Mouse (Mus musculus): Measurements from ENCODE around the gene Slc7a1.
"Not testable (repeated sequence)": the region's sequence is repeated elsewhere in the genome, so short reads cannot be mapped to it uniquely, and the experiment has no call there.

The Slc7a1 gene

DNA sequence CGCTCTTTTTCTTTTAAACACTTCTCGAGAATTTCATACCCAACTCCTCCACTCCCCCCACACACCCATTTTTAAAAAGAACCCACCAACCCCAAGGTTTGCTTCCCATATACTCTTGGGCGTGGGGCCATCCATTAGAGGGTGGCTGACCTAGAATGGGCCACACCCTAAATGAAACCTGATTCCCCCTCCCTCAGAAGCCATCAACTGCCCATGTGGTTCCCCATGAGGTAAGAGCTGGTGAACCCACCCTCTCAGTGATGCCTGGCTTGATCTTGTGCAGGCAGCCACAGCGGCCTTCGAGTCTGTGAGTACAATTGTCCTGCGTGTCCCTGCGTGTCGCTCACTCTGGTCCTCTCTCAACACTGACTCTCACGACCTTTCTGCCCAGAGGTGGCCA is 33.2 kb downstream of the Slc7a1 start:
- no peak for DNase-seq (ENCODE audit: low spot score)

DNA sequence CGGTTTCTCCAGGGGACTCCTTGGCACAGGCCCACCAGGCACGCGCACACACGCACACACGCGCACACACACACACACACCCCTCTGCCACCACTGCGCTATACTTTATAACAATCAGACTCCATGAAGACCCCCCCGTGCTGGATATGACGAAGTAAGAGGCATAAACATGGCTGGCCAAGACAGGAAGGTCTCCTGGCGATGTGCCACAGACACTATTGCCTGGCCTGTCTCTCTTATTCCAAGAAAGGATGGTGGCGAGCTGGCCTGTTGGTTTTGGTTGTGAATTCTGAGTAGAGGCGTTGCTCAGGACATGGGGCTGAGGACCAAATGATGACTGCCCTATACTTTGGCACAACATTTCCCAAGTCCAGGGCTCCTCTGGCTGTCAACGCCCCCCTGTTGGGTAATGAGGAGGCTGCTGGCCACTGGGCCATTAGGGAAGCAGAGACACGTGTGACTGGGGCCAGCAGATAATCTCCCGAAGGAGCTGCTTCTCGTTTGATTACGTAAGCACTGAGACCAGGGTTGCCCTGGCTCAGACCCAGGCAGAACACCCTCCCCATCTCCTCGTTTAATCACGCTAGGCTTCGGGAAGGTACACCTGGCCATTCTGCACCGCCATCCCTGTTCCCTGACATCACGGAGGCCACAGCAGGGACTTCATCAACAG is 36.1 kb downstream of the Slc7a1 start:
- DNase-seq (ENCODE audit: low spot score): no peak

DNA sequence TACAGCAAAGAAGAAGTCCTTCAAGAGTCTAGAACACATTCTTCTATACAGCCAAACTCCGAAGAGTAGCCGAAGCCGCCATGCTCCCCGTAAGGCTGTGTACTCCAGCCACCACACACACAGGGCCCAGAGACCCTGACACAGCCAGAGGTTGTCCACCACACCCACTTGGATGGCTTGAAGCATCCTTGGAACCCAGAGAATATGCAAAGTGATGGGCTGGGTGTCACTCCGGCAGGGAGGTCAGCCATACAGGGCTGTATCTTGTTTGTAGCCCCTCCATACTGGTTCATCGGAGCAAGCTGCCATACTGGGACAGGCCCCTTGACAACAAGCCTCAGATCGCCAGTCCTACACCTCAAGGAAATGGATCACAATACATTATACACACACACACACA is 37.4 kb downstream of the Slc7a1 start:
- no peak for DNase-seq (ENCODE audit: low spot score)

DNA sequence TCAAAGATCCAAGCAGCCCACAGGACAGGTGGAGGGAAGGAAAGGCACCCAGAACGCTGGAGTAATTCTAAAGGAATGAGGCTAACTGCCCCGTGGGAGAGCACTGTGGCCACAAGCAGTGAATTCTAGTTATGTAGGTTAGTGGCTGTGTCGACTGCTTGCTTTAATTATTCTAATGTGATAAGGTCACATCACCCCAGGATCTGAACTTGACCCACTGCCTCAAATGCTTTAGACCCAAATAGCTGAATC is 38.0 kb downstream of the Slc7a1 start:
- DNase-seq (ENCODE audit: low spot score): no peak

DNA sequence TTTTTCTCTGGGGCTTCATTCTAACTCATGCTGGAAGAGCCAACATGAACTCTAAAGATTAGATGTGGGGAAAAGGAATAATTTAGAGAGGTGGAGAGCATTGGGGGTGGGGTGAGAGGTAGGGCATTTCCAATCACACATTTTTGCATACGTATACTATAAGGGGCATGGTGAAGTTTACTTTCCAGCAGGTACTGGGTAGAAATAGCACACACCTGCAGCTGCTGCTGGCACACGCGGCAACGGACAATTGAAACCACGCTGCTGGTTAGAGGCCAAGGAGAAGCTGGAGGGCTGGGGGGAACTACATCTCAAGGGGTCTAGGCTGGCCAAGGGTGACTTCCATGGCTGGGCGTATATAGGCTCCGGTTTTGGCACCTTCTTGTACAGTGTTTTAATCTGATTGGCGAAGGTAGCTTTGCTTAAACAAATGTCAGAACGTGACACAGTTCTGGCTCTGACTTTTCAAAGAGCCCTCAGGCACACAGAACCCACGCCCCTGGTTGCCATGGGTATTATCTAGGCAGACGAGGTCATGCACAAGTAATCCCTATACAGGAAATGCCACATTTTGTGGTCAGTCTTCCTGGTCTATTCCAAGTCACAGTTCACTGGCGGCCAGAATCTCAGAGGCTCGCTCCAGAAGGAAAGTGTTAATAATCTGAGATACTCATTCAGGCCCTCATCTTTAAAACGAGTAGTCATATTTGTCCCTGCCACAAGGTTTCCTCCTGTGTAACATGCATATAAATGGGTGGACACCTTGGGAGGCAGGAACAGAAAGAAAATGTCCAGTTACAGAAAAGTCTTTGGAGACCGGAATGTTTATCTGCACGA is 38.6 kb downstream of the Slc7a1 start:
- no peak for DNase-seq (ENCODE audit: low spot score)

DNA sequence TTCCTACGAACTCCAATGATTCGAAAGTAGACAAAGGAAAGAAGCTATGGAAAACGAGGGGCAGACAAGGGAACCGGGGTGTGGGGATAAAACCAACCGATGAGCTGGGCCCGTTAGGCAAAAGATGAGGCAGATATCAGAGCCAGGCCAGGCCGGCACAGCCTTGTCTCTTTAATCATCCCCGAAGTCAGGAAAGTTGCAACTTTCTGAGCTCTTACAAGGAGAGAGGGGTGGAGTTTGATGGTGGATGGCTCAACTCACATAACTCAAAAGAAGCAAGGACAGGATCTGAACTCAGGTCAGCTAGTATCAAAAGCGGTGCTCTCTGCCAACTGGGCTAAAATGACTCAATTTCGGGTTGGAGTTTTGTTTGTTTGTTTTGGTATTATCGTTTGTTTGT is 40.6 kb downstream of the Slc7a1 start:
- no peak for DNase-seq (ENCODE audit: low spot score)

DNA sequence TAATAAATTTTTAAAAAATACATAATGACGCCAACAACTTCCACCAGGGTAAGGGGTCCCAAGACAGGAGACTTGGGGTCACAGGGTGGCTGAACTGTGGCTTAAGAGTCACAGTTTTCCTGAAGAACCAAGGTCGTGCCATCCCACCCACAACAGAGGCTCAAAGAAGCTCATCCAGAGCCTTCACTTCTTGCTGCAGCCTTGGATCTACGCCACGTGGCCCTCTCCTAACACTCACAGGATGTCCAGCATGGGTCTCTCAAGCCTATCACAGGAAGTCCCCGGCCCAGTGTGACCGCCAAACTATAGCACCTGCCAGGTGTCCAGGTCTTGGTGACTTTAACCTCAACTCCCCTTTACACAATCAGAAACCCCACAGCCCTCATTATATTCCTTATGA is 42.5 kb downstream of the Slc7a1 start:
- no peak for DNase-seq (ENCODE audit: low spot score)

DNA sequence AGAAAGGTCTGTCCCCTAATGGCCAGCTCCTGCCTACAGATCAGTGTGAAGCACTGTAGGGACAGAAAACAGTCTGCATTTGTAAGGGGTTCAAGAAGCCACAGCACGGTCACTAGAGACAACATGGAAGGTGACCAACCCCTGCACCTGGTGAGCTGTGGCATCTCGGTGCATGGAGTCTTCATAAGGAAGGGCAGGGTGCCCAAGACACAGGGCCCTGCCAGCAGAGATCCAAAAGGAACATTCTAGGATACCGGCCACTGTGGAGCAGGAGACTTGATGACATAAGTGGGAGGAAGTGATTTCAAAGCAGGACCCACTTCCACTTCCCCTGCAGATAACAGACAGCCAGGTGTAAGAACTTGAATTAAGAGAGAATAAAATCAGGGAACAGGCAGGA is 43.9 kb downstream of the Slc7a1 start:
- no peak for DNase-seq (ENCODE audit: low spot score)

DNA sequence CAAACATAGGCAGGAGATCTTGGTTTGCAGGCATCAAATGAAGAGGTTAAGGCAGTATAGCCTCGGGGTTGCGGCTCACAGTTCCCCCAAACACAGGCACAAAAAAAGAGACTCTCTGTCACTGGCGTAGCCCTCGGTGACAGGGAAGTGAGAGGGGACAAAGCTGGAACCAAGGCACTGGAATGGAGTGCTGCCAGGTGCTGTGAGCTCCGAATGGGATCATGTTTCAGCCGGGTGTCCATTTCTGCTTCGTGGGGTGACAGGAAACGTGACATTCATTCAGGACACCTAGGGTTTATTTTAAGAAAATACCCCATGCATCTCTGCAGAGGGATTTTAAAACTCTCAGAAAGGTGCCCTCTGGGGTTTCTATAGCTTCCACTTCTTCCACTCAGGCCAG is 45.2 kb downstream of the Slc7a1 start:
- DNase-seq (ENCODE audit: low spot score): no peak

DNA sequence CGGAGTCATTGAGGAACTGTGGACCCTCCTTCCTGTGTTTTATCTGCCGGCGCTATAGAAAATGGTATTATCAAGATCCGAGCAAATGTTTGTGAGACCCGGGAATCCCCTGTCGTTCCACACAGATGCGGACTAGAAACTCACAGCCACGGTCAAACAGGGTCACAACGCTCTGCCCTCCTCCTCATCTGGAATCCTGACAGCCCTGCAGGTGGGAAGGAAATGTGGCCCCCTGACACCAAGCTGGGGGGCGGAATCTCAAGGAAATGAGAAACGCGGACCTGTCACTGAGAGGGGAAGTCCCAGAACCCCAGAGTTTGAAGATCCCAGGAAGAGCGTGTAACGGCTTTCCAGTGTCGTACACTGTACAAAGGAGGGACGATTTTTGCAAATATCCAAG is 46.3 kb downstream of the Slc7a1 start:
- DNase-seq (ENCODE audit: low spot score): no peak

DNA sequence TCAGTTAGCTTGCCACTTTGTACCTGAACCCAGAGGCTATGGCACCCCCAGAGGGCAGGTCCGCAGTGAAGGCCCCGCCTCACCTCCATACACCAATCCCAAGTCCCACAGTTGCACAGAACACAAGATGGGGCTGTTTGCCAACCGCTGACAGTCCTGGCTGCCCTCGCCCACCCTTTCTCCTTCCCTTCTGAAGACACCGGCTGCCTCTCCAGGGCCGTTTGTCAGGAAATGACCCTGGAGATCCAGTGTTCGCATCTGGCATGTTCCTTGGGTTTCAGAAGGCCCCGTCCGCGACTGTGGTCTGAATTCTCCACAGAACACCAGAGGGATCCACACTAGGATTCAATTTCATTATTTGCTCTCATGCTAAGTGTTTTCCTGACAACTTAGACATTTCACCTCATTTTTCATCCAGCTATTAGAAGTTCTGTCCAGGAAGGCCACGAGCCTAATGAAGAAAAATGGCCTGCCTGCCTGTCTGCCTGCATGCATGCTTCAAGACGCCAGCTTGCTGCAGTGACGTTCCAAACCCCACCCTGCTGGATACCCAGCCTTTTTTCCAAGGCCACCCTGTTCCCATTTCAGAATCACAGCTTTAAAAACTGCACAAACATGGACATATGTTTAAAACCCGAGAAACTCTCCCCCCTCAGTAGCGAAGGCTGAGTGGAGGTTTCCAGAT is 50.2 kb downstream of the Slc7a1 start:
- DNase-seq (ENCODE audit: low spot score): no peak

DNA sequence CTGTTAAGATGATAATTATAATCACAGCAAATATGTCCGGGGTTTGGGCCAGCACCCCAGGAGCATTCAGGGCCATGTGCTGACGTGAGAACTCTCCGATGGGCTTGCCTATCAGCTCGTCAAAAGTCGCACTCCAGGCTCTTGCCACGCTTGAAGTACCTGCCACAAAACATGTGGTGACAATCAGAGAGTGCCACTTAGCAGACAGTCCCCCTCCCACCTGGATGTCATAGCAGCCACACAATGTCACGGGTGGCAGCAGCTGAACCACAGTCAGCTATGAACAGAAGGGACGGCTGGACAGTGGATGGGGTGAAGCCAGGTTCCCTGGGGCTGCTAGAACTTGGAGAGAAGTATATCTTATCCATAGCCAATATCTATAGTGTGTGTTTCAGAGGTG is 51.6 kb downstream of the Slc7a1 start:
- no peak for DNase-seq (ENCODE audit: low spot score)

DNA sequence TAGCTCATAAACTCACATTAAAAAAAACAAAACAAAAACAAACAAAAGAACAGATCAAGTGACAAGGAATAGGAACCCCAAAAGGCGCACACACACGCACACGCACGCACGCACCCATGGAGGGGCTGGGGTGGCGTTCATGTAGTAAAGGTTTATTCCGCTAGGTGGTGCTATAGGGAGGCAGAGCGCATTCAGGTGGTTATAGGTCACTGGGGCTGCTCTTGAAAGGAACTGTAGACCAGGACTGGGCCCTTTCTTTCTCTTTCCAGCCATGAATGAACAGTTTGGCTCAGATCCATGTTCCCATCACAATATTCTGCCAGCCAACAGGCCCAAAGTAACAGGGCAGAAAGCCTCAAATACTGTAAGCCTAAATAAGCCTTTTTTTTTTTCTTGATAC is 53.2 kb downstream of the Slc7a1 start:
- no peak for DNase-seq (ENCODE audit: low spot score)

DNA sequence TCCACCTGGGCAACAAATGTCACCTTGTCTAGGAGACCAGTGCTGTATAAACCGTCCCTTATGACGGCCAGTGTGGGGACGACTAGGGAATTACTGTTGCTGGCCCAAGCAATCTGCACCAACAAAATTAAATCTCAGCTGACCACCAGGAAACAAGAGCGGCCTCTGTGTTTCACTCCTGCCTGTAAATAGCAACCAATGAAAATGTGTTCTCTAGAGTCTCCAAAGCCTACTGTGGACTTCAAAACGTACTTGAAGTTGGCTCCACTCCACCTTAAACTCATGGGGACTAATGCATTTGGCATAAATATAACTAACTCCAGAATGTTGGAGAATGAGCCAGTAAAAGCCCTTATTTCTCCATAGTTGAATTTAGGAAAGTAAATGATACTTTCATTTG is 55.3 kb downstream of the Slc7a1 start:
- no peak for DNase-seq (ENCODE audit: low spot score)

DNA sequence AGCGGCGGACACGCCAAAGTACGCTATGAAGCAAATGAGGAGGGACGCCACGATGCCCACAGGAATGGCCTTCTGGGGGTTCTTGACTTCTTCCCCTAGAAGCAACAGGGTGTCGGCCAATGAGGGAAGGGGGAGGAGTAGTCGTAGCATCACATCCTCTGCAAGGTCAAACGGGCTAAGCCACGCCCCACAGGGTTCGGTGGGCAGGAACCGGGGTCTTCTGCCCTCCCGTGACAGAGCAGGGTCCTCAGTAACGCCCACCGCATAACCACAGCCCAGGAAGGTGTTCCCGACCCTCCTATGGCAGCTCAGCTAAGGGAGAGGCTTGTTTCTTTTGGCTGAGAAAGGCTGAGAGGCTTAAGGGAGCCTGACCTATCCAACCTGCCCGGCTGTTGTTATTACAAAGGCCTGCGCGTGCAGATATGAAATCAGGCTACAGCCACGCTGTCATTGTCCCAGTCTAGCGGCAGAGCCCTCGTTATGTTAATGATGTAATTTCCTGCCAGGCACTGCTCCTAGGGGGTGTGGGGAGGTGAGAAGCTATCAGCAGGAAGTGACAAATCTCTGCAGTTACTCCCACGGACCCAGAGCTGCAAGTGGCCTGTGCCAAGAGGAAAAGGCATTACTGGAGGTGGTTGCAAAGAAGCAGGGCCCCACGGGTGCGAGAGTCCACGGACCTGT is 57.5 kb downstream of the Slc7a1 start:
- DNase-seq (ENCODE audit: low spot score): peak; percentile 34

DNA sequence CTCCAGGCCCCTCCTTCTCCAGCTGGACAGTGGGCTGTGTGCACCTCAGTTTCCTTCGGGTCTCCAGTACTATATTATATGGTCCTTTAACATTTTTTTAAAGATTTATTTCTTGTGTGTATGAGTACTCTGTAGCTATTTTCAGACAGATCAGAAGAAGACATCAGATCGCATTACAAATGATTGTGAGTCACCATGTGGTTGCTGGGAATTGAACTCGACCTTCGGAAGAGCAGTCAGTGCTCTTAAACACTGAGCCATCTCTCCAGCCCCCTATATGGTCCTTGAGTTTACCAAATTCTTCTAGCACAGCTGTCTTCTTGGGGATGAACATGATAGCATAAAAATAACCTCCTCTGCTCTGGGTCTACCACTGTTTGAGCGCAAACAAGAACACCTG is 60.6 kb downstream of the Slc7a1 start:
- no peak for DNase-seq (ENCODE audit: low spot score)

DNA sequence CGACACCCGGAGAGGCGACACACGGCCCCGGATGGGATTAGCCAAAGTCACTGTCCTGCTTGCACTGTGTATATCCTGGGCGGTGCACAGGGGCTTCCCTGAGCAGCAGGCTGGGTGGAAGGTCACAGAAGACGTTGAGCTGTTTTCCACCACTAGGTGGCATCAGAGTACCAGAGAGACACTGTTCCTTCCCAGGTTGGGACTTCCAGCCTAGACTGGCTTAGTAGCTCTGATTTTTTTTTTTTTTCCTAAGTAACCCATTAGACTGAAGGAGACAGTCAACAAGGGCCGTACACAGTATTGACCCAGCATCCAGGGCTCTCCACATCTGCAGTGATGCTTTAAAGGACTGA is 67.1 kb downstream of the Slc7a1 start:
- DNase-seq (ENCODE audit: low spot score): peak; percentile 51

DNA sequence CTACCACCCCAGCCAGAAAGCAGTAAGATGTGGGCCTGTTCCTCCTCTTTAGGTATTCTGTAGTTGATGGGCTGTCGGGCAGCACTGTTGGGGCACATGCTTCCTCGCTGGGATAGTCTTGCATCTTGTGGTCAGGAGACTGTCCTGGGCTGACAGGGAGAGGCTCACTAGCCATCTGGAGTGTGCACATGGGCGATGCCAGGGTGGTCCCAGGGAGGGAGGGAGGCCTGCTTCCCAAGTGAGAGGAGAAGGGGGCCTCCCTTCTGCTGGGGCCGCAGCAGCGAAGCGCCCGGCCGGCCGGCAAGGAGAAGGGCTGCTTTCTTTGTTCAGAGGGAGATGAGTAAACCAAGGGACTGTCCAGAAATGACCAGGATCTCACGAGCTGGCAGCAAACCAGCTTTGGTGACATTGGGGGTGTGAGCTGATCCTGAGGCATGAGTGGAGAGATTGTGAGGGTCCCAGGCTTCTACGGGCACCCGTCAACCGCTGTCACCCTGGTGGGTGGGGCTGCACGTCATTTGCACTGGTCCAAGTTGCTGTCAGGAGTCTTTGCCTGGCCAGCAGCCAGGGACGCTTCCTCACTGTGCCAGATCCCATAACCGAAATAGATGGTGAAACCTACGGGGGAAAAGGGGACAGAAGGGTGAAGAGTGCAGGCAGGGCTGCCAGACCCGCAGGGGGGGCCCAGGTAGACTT is 67.6 kb downstream of the Slc7a1 start:
- no peak for DNase-seq (ENCODE audit: low spot score)

DNA sequence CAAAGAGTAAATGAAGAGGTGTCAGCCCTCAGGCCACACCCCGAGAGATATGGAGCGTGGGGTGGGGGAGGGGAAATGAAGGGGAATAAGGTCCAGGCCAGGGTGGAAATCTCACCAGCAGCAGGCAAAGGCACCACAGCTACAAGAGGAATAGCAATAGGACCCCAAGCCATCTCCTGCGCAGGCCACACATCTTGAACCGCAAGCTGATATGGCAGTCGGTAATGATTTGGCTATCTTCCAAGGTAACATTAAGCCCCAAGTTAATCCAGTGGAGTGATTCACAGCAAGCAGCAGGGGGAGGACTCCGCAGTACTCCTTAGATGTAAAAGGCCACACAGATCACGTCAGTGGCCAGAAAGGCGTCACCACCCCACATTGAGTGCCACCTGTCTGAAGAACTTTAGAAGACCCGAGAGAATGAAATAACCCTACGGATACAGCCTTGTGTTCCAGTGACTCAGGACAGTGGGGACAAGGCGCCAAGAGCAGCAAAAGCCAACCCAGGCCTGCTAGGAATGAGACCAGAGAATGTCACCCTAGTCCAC is 68.4 kb downstream of the Slc7a1 start:
- no peak for DNase-seq (ENCODE audit: low spot score)

DNA sequence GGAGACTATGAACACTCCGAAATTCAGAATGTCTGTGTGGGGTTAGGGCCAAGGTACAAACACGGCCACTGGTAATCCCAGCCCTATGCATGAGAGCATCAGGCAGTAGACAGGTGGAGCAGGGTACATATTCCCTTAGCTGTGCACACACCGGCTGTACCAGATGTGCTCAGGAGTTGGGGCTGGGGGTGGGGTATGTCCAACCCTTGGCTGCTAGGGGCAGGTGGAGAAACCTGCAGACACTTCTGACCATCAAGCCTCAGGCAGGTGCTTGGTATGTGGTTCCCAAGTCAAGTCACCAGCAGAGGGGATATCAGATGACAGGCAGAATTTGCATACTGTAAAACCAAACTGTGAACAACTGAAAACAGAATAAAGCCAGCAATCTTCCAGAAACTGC is 70.7 kb downstream of the Slc7a1 start:
- no peak for DNase-seq (ENCODE audit: low spot score)

DNA sequence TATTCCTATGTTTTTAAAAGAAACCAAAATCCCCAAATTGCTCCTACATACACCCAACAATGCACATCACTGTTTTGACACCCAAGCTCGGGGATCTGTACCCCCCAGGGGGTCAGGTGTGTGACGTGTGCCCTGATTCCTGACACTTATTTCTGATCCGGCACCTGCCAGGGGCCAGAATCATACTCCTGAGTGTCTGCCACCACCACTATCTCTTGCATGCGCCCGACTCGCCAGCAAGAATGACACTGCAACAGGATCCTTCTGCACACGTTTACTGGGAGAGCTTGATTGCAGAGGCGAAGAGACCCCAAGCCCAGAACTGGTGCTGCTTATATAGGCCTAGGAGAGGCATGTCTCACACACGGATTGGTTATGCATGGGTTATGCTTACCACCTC is 73.4 kb downstream of the Slc7a1 start:
- DNase-seq (ENCODE audit: low spot score): not testable (repeated sequence)

DNA sequence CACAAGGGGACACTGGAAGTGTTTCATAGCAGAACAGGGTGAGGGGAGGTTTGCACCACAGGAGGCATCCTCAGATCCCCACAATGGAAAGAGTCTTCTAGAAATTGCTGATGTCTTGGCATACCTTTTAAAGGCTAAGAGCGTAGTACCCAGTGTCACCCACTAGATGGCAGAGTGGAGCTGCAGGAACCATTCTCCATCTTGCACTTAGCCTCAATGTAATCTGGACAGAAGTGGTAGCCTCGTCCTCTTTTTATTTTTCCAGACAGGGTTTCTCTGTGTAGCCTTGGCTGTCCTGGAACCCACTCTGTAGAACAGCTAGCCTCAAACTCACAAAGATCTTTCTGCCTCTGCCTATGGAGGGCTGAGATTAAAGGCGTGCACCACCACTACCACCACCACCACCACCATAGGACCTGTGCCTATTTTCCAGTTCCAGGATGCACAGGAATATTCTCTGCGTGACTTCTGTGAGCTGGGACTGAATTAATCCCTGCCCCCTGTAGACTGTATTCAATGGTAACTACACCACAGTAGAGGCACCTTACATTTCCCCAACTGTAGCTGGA is 74.3 kb downstream of the Slc7a1 start:
- peak; percentile 24 for DNase-seq (ENCODE audit: low spot score)

Measured in left cerebral cortex, adult 11 months (tissue).